Mouse (Mus musculus): ENCODE results near the gene Tfeb. TPM values are rescaled to one million over a fixed set of nuclear protein-coding genes. Genes with fewer than 3 reads are reported as not detected.

Tfeb gene
- polyA plus RNA-seq, 1 experiment from 2014 or later, result 5.8 TPM

DNA sequence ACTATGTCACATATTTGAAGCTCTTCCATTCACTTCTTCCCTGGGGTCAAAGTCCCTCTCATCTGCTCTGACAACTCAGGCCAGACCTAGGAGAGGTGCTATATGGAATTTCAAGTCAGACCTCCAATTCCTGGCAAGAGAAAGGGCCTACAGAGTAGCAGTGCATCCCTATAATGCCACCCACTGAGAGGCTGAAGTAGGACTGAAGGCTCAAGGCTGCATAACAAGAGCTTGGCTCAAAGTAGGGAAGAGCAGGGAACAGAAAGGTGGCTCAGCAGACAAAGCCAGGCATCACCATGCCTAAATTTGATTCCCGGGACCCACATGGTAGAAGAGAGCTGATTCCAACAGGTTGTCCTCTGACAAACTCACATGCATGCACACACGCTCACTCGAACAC is 45.2 kb upstream of the Tfeb start:
- Histone ChIP-seq H3K4me3 (ENCODE audit: low read depth, low read length) (no peak overlapping the region), H3K4me1 (ENCODE audit: insufficient read depth) (peaks cover 24% of the 10 kb centered on the region), H3K27ac (ENCODE audit: low read depth) (no peak overlapping the region), H3K27me3 (ENCODE audit: insufficient read depth, low read length) (peaks cover 10% of the 10 kb centered on the region), H3K9ac (replicated peaks) (no peak overlapping the region), H3K9me3 (ENCODE audit: low read length) (no peaks in the 10 kb centered on the region), H3K36me3 (replicated peaks; ENCODE audit: insufficient read depth, low read length) (no peaks in the 10 kb centered on the region), H3K4me2 (ENCODE audit: low read depth, low read length) (no peak overlapping the region)
- TF ChIP-seq EP300 (IDR thresholded peaks at IDR 0.05; ENCODE audit: low read depth) (no peak), CTCF (IDR thresholded peaks at IDR 0.05; ENCODE audit: low read depth) (no peak)
- ATAC-seq (no peak), DNase-seq (no peak)
- 82% methylated on average over 3 of the region's 3 CpGs for WGBS (ENCODE audit: insufficient replicate concordance)

DNA sequence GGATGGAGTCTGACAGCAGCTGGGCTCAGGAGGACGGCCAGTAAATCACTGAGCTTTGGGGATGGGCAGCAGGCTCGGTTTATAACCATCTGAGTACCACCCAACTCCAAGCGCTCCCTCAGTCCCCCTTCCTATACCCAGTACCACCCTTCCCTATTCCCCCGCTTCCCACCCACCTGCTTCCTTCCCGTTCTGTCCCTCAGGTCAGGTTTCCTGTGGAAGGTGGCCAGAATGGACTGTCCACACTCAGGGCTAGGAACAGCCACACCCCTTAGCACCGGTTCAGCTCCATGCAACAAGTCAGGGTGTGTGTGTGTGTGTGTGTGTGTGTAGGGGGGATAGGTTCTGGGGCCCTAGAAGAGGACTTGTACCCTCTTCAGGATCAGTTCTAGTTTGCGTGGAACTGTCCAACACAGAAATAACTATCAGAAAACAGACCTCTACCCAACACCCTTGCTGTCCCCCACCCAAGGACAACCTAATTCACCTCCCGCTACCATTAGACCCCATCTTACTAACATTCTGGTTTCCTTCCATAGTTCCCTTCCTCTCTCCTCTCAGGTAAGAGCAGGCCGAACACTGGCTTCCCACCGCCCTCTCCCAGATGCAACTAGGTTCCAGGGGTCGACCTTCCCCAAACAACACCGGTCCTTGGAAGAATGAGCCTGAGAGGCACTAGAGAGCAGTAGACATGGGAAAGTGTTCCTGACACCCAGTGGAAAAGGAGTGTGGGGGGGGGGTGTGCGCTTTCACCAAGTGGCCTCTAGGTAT is 43.0 kb upstream of the Tfeb start:
- DNase-seq, result no peak
- H3K27ac ChIP-seq (ENCODE audit: low read depth), result no peak overlapping the region
- no peak overlapping the region; the same call in 1 of the 2 replicates for H3K9ac ChIP-seq (replicated peaks)
- TF ChIP-seq CTCF (IDR thresholded peaks at IDR 0.05; ENCODE audit: low read depth) (no peak), EP300 (IDR thresholded peaks at IDR 0.05; ENCODE audit: low read depth) (no peak)
- peak overlapping the region; percentile 88 for H3K4me2 ChIP-seq (ENCODE audit: low read depth, low read length)
- no peak for ATAC-seq
- peaks cover 10% of the 10 kb centered on the region for H3K27me3 ChIP-seq (ENCODE audit: insufficient read depth, low read length)
- H3K4me3 ChIP-seq (ENCODE audit: low read depth, low read length), result peak overlapping the region; percentile 58
- no peaks in the 10 kb centered on the region for H3K9me3 ChIP-seq (ENCODE audit: low read length)
- peaks cover 16% of the 10 kb centered on the region for H3K4me1 ChIP-seq (ENCODE audit: insufficient read depth)
- no peaks in the 10 kb centered on the region for H3K36me3 ChIP-seq (replicated peaks; ENCODE audit: insufficient read depth, low read length)
- 56% methylated on average over 13 of the region's 13 CpGs for WGBS (ENCODE audit: insufficient replicate concordance)

DNA sequence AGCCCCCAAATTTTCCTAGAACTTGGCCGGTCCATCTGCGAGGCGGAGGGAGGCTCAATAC is 42.6 kb upstream of the Tfeb start, which contains the start of gene Gm21981:
Gene Gm21981 (minus strand): TSS at position 14 of the 61 bp plus-strand sequence.
- no peak for ATAC-seq
- peaks cover 10% of the 10 kb centered on the region for H3K27me3 ChIP-seq (ENCODE audit: insufficient read depth, low read length)
- peak within 1 kb of the TSS; percentile 48 for H3K27ac ChIP-seq (ENCODE audit: low read depth)

DNA sequence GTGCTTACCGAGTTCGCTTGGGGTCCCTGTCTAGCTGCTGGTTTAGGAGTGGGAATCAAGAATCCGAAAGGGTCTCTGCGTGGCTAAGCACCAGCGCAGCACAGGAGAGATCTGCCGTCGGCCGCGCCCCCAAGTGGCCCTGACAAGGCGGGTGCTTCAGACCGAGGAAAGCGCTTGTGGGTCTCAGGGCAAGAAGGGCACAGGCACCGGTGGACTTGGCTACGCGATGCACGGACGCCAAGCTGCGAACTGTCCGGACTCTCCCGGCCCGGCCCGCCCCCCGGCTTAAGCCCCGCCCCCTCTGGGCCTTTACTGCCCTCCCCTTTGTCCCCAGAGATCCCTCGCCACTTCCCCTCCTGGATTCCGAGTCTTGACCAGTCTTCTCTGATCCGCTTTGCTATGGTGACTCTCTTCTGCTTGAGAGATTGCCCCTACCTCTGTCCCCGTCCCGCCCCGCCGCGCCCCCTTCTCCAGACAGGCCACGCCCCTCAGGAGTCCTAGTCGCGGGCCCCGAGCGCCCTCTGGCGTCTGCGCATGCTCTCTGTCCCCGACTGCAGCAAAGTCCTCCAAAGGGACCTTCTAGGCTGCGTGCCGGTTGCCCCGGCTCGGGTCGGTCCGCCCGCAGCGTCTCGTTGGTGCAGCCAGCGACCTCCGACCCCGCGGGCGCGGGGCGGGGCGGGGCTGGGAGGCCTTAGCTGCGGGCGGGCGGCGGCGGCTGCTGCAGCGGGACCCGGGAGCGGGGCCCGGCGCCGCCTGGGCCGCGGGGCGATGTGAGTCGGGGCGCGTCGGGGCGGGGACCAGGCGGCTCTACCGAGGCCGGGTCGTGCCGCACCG is 42.1 kb upstream of the Tfeb start, which contains the start of gene Prickle4:
Gene Prickle4 (minus strand): TSS at position 234 of the 834 bp plus-strand sequence.
- Histone ChIP-seq H3K27ac (ENCODE audit: low read depth) (peak within 1 kb of the TSS; percentile 48), H3K36me3 (replicated peaks; ENCODE audit: insufficient read depth, low read length) (no peaks in the 10 kb centered on the region), H3K9me3 (ENCODE audit: low read length) (no peaks in the 10 kb centered on the region), H3K9ac (replicated peaks) (peak within 1 kb of the TSS; percentile 64), H3K27me3 (ENCODE audit: insufficient read depth, low read length) (peaks cover 10% of the 10 kb centered on the region), H3K4me3 (ENCODE audit: low read depth, low read length) (peak within 1 kb of the TSS; percentile 58), H3K4me2 (ENCODE audit: low read depth, low read length) (peak within 1 kb of the TSS; percentile 88), H3K4me1 (ENCODE audit: insufficient read depth) (peaks cover 11% of the 10 kb centered on the region)
- TF ChIP-seq CTCF (IDR thresholded peaks at IDR 0.05; ENCODE audit: low read depth), result peak; percentile 96
- TF ChIP-seq EP300 (IDR thresholded peaks at IDR 0.05; ENCODE audit: low read depth), result no peak
- peak; percentile 95 for ATAC-seq
- DNase-seq, result peak; percentile 97
- under 1% methylated on average over 70 of the region's 82 CpGs for WGBS (ENCODE audit: insufficient replicate concordance)

More for the DNA sequence above, 42.6 kb upstream of the Tfeb start, which contains the start of gene Gm21981:
- H3K36me3 ChIP-seq (replicated peaks; ENCODE audit: insufficient read depth, low read length), result no peaks in the 10 kb centered on the region
- H3K9me3 ChIP-seq (ENCODE audit: low read length), result no peaks in the 10 kb centered on the region
- H3K4me1 ChIP-seq (ENCODE audit: insufficient read depth), result peaks cover 12% of the 10 kb centered on the region
- 0% methylated on average over 3 of the region's 3 CpGs for WGBS (ENCODE audit: insufficient replicate concordance)
- H3K4me3 ChIP-seq (ENCODE audit: low read depth, low read length), result peak within 1 kb of the TSS; percentile 58
- peak within 1 kb of the TSS; percentile 88 for H3K4me2 ChIP-seq (ENCODE audit: low read depth, low read length)
- peak within 1 kb of the TSS; percentile 64 for H3K9ac ChIP-seq (replicated peaks)
- no peak for DNase-seq
- no peak for TF ChIP-seq EP300 (IDR thresholded peaks at IDR 0.05; ENCODE audit: low read depth)
- TF ChIP-seq CTCF (IDR thresholded peaks at IDR 0.05; ENCODE audit: low read depth), result no peak

DNA sequence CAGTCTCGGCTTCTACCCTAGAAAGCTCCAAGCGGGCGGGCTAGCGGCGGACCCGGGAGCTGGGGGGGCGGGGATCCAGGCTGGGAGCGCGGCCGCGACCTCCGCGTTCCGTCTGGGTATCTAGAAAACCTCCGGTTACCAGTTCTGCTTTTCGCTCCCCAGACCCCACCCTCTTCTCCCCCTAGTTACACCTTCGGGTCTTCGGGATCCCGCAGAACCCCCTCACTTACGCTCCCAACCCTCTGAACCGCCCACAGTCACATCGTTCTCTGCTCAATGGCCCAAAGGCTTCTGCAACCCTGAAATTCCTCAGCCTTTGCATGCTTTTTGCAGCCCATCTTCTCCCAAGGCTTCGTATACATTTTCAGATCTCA is 41.5 kb upstream of the Tfeb start:
- peaks cover 10% of the 10 kb centered on the region for H3K27me3 ChIP-seq (ENCODE audit: insufficient read depth, low read length)
- peak overlapping the region; percentile 88 for H3K4me2 ChIP-seq (ENCODE audit: low read depth, low read length)
- WGBS (ENCODE audit: insufficient replicate concordance), result under 1% methylated on average over 18 of the region's 23 CpGs
- peaks cover 14% of the 10 kb centered on the region for H3K4me1 ChIP-seq (ENCODE audit: insufficient read depth)
- H3K27ac ChIP-seq (ENCODE audit: low read depth), result no peak overlapping the region
- ATAC-seq (no peak), DNase-seq (peak; percentile 28)
- peak overlapping the region; percentile 58 for H3K4me3 ChIP-seq (ENCODE audit: low read depth, low read length)
- TF ChIP-seq CTCF (IDR thresholded peaks at IDR 0.05; ENCODE audit: low read depth), result no peak
- no peak for TF ChIP-seq EP300 (IDR thresholded peaks at IDR 0.05; ENCODE audit: low read depth)
- H3K9me3 ChIP-seq (ENCODE audit: low read length), result no peaks in the 10 kb centered on the region
- no peaks in the 10 kb centered on the region for H3K36me3 ChIP-seq (replicated peaks; ENCODE audit: insufficient read depth, low read length)
- peak overlapping the region; percentile 64 for H3K9ac ChIP-seq (replicated peaks)

DNA sequence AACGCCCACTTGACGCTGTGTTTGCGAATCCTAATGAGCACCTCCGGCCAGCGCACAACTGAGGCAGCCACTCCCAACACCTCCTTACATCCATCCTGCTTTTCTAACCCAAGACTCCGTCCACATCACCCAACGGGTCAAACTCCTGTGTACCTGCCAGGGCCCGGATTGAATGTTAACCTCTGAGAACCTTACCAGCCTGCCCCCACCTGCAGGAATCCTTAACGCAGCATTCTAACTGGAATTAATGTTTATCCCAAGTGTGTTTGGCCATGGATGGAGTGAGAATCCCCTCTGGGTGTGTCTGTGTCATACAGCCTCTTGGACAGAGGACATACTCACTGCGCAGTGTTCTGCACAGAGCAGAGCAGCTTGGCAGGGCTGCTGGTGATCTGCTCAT is 38.7 kb upstream of the Tfeb start:
- Histone ChIP-seq H3K27me3 (ENCODE audit: insufficient read depth, low read length) (peaks cover 11% of the 10 kb centered on the region), H3K4me1 (ENCODE audit: insufficient read depth) (peaks cover 14% of the 10 kb centered on the region), H3K27ac (ENCODE audit: low read depth) (no peak overlapping the region), H3K9me3 (ENCODE audit: low read length) (no peaks in the 10 kb centered on the region), H3K4me2 (ENCODE audit: low read depth, low read length) (no peak overlapping the region), H3K4me3 (ENCODE audit: low read depth, low read length) (no peak overlapping the region), H3K36me3 (replicated peaks; ENCODE audit: insufficient read depth, low read length) (no peaks in the 10 kb centered on the region), H3K9ac (replicated peaks) (no peak overlapping the region)
- no peak for ATAC-seq
- WGBS (ENCODE audit: insufficient replicate concordance), result 73% methylated on average over 10 of the region's 10 CpGs
- DNase-seq, result no peak
- no peak for TF ChIP-seq CTCF (IDR thresholded peaks at IDR 0.05; ENCODE audit: low read depth)
- TF ChIP-seq EP300 (IDR thresholded peaks at IDR 0.05; ENCODE audit: low read depth), result no peak

Data from liver, postnatal 0 days (tissue).